Mouse (Mus musculus) MEL (cell line): Measurements from ENCODE around the gene Atp1b3.

ENCODE experiments used
- BHLHE40 ChIP-seq: IDR thresholded peaks from 2 replicates; pipeline ENCODE4 v1.6.1; 2012; ENCODE audit warnings: low read depth, mild to moderate bottlenecking, inconsistent platforms, low read length, improper control_type of control experiment, borderline replicate concordance
- CHD2 ChIP-seq: IDR thresholded peaks from 2 replicates; pipeline ENCODE4 v1.6.1; 2011; ENCODE audit warnings: low read length, improper control_type of control experiment
- E2F4 ChIP-seq: IDR thresholded peaks from 2 replicates; pipeline ENCODE4 v1.6.1; 2011; ENCODE audit warnings: low read depth, low read length, improper control_type of control experiment, borderline replicate concordance
- GATA1 ChIP-seq: IDR thresholded peaks from 2 replicates; pipeline ENCODE4 v1.6.1; 2011; ENCODE audit warnings: low read depth, low read length, improper control_type of control experiment
- NRF1 ChIP-seq: IDR thresholded peaks from 2 replicates; pipeline ENCODE4 v1.6.1; 2014; ENCODE audit warnings: low read depth, mild to moderate bottlenecking, inconsistent platforms, low read length, improper control_type of control experiment, moderate library complexity; ENCODE audit not compliant: poor library complexity, insufficient read depth, severe bottlenecking
- TAL1 ChIP-seq: IDR thresholded peaks from 2 replicates; pipeline ENCODE4 v1.6.1; 2012; ENCODE audit warnings: mild to moderate bottlenecking, inconsistent platforms, low read length, moderate library complexity, mixed read lengths
- USF1 ChIP-seq: IDR thresholded peaks from 2 replicates; pipeline ENCODE4 v1.6.1; 2014; ENCODE audit warnings: low read depth, mild to moderate bottlenecking, inconsistent platforms, low read length, improper control_type of control experiment, moderate library complexity
- USF2 ChIP-seq, 2 experiments: IDR thresholded peaks; 2 replicates each; pipeline ENCODE4 v1.6.1; 2011 to 2012; ENCODE audit warnings: improper control_type of control experiment in 2 of 2, low read length in 2 of 2, borderline replicate concordance in 1 of 2, inconsistent platforms in 1 of 2, low read depth in 1 of 2, mild to moderate bottlenecking in 1 of 2; ENCODE audit not compliant: insufficient read depth in 1 of 2
- ZC3H11A ChIP-seq: IDR thresholded peaks from 2 replicates; pipeline ENCODE4 v1.6.1; 2012; ENCODE audit warnings: low read depth, mild to moderate bottlenecking, inconsistent platforms, low read length, improper control_type of control experiment
- ZMIZ1 ChIP-seq: IDR thresholded peaks from 2 replicates; pipeline ENCODE4 v1.6.1; 2012; ENCODE audit warnings: low read depth, mild to moderate bottlenecking, inconsistent platforms, low read length, improper control_type of control experiment, moderate library complexity

- TF ChIP-seq USF1 (no peak), GATA1 (no peak), BHLHE40 (no peak), NRF1 (no peak), CHD2 (no peak), ZC3H11A (no peak), USF2 (IDR thresholded peaks at IDR 0.05; ENCODE audit: borderline replicate concordance in 1 of 2, insufficient read depth in 1 of 2, low read depth in 1 of 2, low read length in 2 of 2) (no peak), TAL1 (no peak), E2F4 (no peak), ZMIZ1 (no peak; the same call in 1 of the 2 replicates)
These were observed 581 bp downstream of the Atp1b3 start for GRCm38 (mm10) chr9:96363581-96364140.
